Mouse (Mus musculus) ZHBTc4 (cell line): ENCODE data around the gene Mageb1.
"Not testable (repeated sequence)": the region's sequence is repeated elsewhere in the genome, so short reads cannot be mapped to it uniquely, and the experiment has no call there.

Experiments
- DNase-seq: peaks from one replicate; pipeline ENCODE4 v3.0.0-alpha.2; 2011; ENCODE audit warnings: low read depth, low spot score

Mageb1 gene

DNA sequence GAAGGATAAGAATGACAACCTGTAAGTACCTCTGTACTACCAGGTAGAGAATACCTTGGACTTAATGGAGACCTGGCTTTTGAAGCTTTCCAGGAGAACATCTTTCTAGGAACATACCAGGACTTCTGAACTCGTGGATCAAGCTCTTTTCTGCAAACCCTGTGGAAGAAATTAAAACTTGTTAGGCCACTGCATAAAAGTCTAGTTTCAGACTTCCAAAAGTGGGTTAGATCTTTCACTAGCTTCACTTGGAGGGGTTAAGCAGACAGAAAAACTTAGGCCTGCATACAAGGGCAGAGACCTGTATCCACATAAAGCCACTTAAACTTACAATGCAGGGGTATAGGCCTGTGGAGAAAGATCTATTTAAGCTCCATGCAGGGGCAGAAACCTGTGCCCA lies at the start of gene Mageb1:
Gene Mageb1, minus strand, starts transcription at position 101 of the 400 bp plus-strand sequence.
- not testable (repeated sequence) for DNase-seq
